Mouse (Mus musculus) midbrain, embryonic 13.5 days (tissue): ENCODE data around the gene Cul4a. TPM values are rescaled to one million over a fixed set of nuclear protein-coding genes. Genes with fewer than 3 reads are reported as not detected.

ENCODE experiments used
- ATAC-seq: fragments of 200-750 bp; cut with Nextera tagmentation; 2 replicates; pipeline ENCODE4 v1.8.0; 2017; ENCODE audit warnings: mild to moderate bottlenecking, moderate TSS enrichment, moderate library complexity
- H3K27ac ChIP-seq: fragments of 300-500 bp; sonication (generic); 2 replicates; pipeline ENCODE4 v1.5.1; 2015; ENCODE audit warnings: inconsistent platforms, mild to moderate bottlenecking, moderate library complexity
- H3K27me3 ChIP-seq: fragments of 300-500 bp; sonication (generic); 2 replicates; pipeline ENCODE4 v1.6.1; 2015; ENCODE audit warnings: mild to moderate bottlenecking, inconsistent platforms
- H3K36me3 ChIP-seq: fragments of 300-500 bp; sonication (generic); 2 replicates; pipeline ENCODE4 v1.6.1; 2015; ENCODE audit warnings: mild to moderate bottlenecking, inconsistent platforms
- H3K4me1 ChIP-seq: fragments of 300-500 bp; sonication (generic); replicated peaks from 2 replicates; pipeline ENCODE4 v1.6.1; 2015; ENCODE audit warnings: inconsistent platforms
- H3K4me2 ChIP-seq: fragments of 300-500 bp; sonication (generic); replicated peaks from 2 replicates; pipeline ENCODE4 v1.6.1; 2015; ENCODE audit warnings: moderate library complexity, mild to moderate bottlenecking, inconsistent platforms
- H3K4me3 ChIP-seq: fragments of 300-500 bp; sonication (generic); replicated peaks from 2 replicates; pipeline ENCODE4 v1.5.1; 2015; ENCODE audit warnings: mild to moderate bottlenecking, inconsistent platforms
- H3K9ac ChIP-seq: fragments of 300-500 bp; sonication (generic); replicated peaks from 2 replicates; pipeline ENCODE4 v1.6.1; 2015; ENCODE audit warnings: mild to moderate bottlenecking, inconsistent platforms
- H3K9me3 ChIP-seq: fragments of 300-500 bp; sonication (generic); 2 replicates; pipeline ENCODE4 v1.6.1; 2016; ENCODE audit warnings: mild to moderate bottlenecking, inconsistent platforms
- WGBS: fragments of 180-500 bp; shearing (Covaris S2); methylation state at CpG from one replicate; pipeline ENCODE4 v1.1.7; 2015; 5-methylcytosine and 5-hydroxymethylcytosine counted together
- microRNA counts: library from miRNA; unstranded; fragments of <30 nt; microRNA quantifications from one replicate; lab custom pipeline; 2016
- microRNA-seq: library from miRNA; unstranded; fragments of <30 nt; microRNA quantifications from one replicate; pipeline ENCODE4, GENCODE M21; 2016
- polyA plus RNA-seq: library from polyadenylated mRNA; unstranded; fragments of >200 nt; fragmentation: Nextera tagmentation; extraction: Ambion mirVana; gene quantifications from 2 replicates; pipeline ENCODE4 v1.2.1, GENCODE M21; 2015

Cul4a gene
- polyA plus RNA-seq, 1 experiment from 2014 or later, result 69.6 TPM

GRCm38 (mm10) chr8:13187229-13187628 is 81.8 kb downstream of the Cul4a start:
- Histone ChIP-seq H3K4me2 (no peak overlapping the region), H3K4me3 (no peak overlapping the region), H3K27me3 (no peaks in the 10 kb centered on the region), H3K27ac (no peak overlapping the region), H3K36me3 (peaks cover 31% of the 10 kb centered on the region; the same call in 1 of the 2 replicates), H3K4me1 (no peaks in the 10 kb centered on the region), H3K9me3 (no peaks in the 10 kb centered on the region), H3K9ac (no peak overlapping the region)
- no peak for ATAC-seq
- 86% methylated on average over 9 of the region's 9 CpGs for WGBS

GRCm38 (mm10) chr8:13187638-13188037 is 82.2 kb downstream of the Cul4a start:
- H3K27me3 ChIP-seq, result no peaks in the 10 kb centered on the region
- no peak overlapping the region for H3K4me3 ChIP-seq
- no peaks in the 10 kb centered on the region for H3K9me3 ChIP-seq
- WGBS, result 60% methylated on average over 7 of the region's 7 CpGs
- no peak for ATAC-seq
- no peak overlapping the region for H3K4me2 ChIP-seq
- peaks cover 31% of the 10 kb centered on the region; the same call in 1 of the 2 replicates for H3K36me3 ChIP-seq
- no peaks in the 10 kb centered on the region for H3K4me1 ChIP-seq
- no peak overlapping the region for H3K27ac ChIP-seq
- H3K9ac ChIP-seq, result no peak overlapping the region

- Histone ChIP-seq H3K4me3 (no peak overlapping the region), H3K9ac (no peak overlapping the region), H3K36me3 (peaks cover 28% of the 10 kb centered on the region; the same call in 1 of the 2 replicates), H3K27me3 (no peaks in the 10 kb centered on the region), H3K4me1 (no peaks in the 10 kb centered on the region), H3K9me3 (no peaks in the 10 kb centered on the region), H3K4me2 (no peak overlapping the region), H3K27ac (no peak overlapping the region)
- ATAC-seq, result no peak
- 87% methylated on average over 13 of the region's 13 CpGs for WGBS
Observed at GRCm38 (mm10) chr8:13188052-13188555, 82.7 kb downstream of the Cul4a start.

- Histone ChIP-seq H3K4me2 (no peak overlapping the region), H3K9ac (no peak overlapping the region), H3K4me3 (no peak overlapping the region), H3K4me1 (no peaks in the 10 kb centered on the region), H3K9me3 (no peaks in the 10 kb centered on the region), H3K27me3 (no peaks in the 10 kb centered on the region), H3K36me3 (peaks cover 28% of the 10 kb centered on the region; the same call in 1 of the 2 replicates), H3K27ac (no peak overlapping the region)
- no peak for ATAC-seq
- 96% methylated on average over 1 of the region's 1 CpGs for WGBS
Observed at GRCm38 (mm10) chr8:13188857-13189256, 83.4 kb downstream of the Cul4a start.

- Histone ChIP-seq H3K27me3 (no peaks in the 10 kb centered on the region), H3K9ac (no peak overlapping the region), H3K9me3 (no peaks in the 10 kb centered on the region), H3K4me2 (no peak overlapping the region), H3K36me3 (peaks cover 27% of the 10 kb centered on the region; the same call in 1 of the 2 replicates), H3K4me1 (0 out of 2 replicates have a peak, but pooled peaks cover 7% of the 10 kb centered on the region), H3K27ac (no peak overlapping the region), H3K4me3 (no peak overlapping the region)
- WGBS, result 93% methylated on average over 8 of the region's 8 CpGs
- no peak for ATAC-seq
Observed at GRCm38 (mm10) chr8:13190235-13190634, 84.8 kb downstream of the Cul4a start.

GRCm38 (mm10) chr8:13194818-13195217 is 89.4 kb downstream of the Cul4a start:
- peak; percentile 49 for ATAC-seq
- peaks cover 12% of the 10 kb centered on the region for H3K4me1 ChIP-seq
- H3K4me3 ChIP-seq, result no peak overlapping the region
- H3K9me3 ChIP-seq, result no peaks in the 10 kb centered on the region
- H3K27me3 ChIP-seq, result peaks cover 5% of the 10 kb centered on the region; the same call in 1 of the 2 replicates
- 0 out of 2 replicates have a peak overlapping the region, but pooled peaks have one; percentile 2 for H3K4me2 ChIP-seq
- peaks cover under 1% of the 10 kb centered on the region; the same call in 1 of the 2 replicates for H3K36me3 ChIP-seq
- H3K9ac ChIP-seq, result peak overlapping the region; percentile 33; the same call in 1 of the 2 replicates
- 13% methylated on average over 10 of the region's 10 CpGs for WGBS
- peak overlapping the region; percentile 59 for H3K27ac ChIP-seq

GRCm38 (mm10) chr8:13197493-13197892 is 92.1 kb downstream of the Cul4a start:
- Histone ChIP-seq H3K4me1 (peaks cover 24% of the 10 kb centered on the region), H3K27me3 (peaks cover 24% of the 10 kb centered on the region), H3K36me3 (no peaks in the 10 kb centered on the region), H3K4me2 (no peak overlapping the region), H3K27ac (no peak overlapping the region), H3K9me3 (no peaks in the 10 kb centered on the region), H3K4me3 (no peak overlapping the region), H3K9ac (no peak overlapping the region)
- 89% methylated on average over 5 of the region's 5 CpGs for WGBS
- no peak for ATAC-seq

MicroRNAs within 50 kb of the gene (microRNA counts, 519-probe panel; counts per million panel counts)
- microRNA mmu-miR-1968 (lab: Ali Mortazavi, UCI), result 110 counts per million, percentile 56 among the panel's probes with 10 or more counts

Small RNA genes within 50 kb of the gene (microRNA-seq; reads per million reads assigned to microRNA genes)
- gene Mir1968 (25.6 reads per million, percentile 38 among the genes with 10 or more reads in this experiment), gene Mir7065 (not detected)

Other genes with a start within 250 kb of the Cul4a start
- gene Mcf2l, start 231.8 kb upstream of the Cul4a start, polyA plus RNA-seq, result 130 and 141 TPM in 2 replicates
- 0.17 TPM in 1 of 2 replicates, not detected in the other for gene F7, start 79.6 kb upstream of the Cul4a start, polyA plus RNA-seq
- gene F10, start 68.3 kb upstream of the Cul4a start, polyA plus RNA-seq, result 0.35 and 0.42 TPM in 2 replicates
- gene Proz, start 44.7 kb upstream of the Cul4a start, polyA plus RNA-seq, result 1.00 and 1.2 TPM in 2 replicates
- gene Pcid2, start 162 bp upstream of the Cul4a start, polyA plus RNA-seq, result 49.2 and 50.0 TPM in 2 replicates
- 223 and 242 TPM in 2 replicates for gene Lamp1, start 53.5 kb downstream of the Cul4a start, polyA plus RNA-seq
- 15.0 and 17.9 TPM in 2 replicates for gene Grtp1, start 95.0 kb downstream of the Cul4a start, polyA plus RNA-seq
- gene Adprhl1, start 148.5 kb downstream of the Cul4a start, polyA plus RNA-seq, result 0.23 TPM in 1 of 2 replicates, not detected in the other
- gene Dcun1d2, start 182.5 kb downstream of the Cul4a start, polyA plus RNA-seq, result 32.5 and 32.9 TPM in 2 replicates
- gene Tmco3, start 182.6 kb downstream of the Cul4a start, polyA plus RNA-seq, result 43.1 and 46.9 TPM in 2 replicates
- 111 and 115 TPM in 2 replicates for gene Tfdp1, start 233.1 kb downstream of the Cul4a start, polyA plus RNA-seq